Mouse (Mus musculus) ES-CJ7 (cell line): ENCODE data around the gene Il34.

Experiments
- DNase-seq: peaks from one replicate; pipeline ENCODE4 v3.0.0; 2011; ENCODE audit warnings: low read depth, low spot score

Il34 gene

DNA sequence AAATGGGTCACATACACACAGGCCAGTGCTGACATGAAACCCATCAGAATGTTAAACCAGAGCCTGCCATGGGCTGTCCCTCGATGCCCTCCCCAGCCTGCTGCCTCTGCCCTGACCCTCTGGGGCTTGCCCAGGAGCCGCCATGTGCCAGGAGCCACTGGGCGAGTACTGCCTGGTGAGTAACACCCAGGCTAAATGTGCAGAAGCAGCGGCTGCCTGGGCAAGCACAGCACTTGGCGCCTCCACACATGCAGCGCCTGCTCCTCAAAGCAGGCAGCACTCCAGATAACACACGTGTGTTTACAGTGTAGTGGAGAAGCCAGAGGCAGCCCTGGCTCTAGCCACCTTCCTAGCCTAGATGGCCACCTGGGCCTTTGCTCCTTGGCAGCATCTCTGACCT lies 92.7 kb downstream of the Il34 start:
- no peak for DNase-seq

DNA sequence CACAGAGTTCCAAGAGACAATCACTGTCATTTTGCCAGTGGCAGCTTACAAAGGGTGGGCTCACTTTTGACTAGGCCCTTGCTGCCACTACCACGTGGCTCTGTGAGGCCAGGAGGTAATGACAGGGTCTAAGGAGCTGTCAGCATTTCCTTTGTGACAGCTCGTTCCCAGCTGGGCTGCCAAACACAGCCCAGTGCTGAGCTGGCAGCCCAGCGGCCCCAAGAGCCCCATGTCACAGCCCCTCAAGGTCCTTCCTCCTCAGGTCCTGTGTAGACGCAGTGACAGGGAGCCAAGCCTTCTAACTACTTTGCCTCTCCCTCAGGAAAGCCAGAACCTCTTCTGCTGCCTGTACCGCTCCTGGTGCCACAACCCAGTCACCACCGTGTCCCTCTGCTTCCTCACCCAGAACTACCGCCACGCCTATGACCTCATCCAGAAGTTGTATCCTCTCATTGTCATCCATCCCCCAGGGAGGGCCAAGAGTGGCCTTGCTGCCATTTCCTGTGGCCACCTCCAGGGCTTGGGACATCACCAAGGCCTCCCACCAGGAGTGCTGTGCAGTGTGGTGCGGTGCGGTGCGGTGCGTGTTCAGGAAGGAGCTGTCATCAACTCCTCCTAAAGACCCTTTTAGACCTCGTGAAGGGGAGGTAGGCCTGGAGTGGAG lies 94.3 kb downstream of the Il34 start:
- DNase-seq: no peak

DNA sequence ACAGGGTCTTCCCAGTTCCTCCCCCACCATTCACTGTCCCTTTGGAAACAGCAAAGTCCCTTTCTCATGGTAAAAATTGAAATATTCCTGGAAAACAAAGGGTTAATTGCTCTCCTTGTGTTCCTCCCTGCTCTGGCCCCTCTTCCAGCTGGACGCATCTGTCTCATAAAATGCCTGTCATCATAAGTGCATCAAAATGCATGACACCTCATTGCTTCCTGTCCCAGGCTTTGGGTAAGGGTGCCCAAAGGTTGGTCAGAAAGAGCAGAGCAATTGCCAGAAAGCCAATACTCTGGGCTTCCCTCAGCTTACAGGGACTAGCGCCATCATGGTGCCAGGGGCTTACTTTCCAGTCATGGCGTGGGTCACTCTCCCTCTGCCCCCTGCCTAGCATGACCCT lies 95.1 kb downstream of the Il34 start:
- DNase-seq: no peak

DNA sequence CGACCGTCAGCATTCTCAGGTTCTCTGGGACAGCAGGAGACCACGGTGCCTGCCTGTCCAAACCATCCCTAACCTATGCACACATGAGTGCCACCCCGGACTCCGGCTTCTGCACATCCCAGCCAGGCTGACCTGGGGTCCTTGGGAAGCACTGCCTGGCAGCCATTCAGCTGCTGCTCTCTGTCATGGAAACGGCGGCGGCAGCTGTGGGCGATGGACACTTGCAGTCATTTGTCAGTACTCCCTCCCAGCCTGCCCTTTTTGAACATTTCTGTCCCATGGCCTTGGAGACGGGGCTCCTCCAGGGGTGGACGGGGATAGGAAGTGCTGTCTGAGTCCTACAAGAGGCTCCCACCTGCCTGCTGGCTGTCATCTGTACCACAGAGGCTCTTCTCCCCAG lies 97.3 kb downstream of the Il34 start:
- DNase-seq: no peak

DNA sequence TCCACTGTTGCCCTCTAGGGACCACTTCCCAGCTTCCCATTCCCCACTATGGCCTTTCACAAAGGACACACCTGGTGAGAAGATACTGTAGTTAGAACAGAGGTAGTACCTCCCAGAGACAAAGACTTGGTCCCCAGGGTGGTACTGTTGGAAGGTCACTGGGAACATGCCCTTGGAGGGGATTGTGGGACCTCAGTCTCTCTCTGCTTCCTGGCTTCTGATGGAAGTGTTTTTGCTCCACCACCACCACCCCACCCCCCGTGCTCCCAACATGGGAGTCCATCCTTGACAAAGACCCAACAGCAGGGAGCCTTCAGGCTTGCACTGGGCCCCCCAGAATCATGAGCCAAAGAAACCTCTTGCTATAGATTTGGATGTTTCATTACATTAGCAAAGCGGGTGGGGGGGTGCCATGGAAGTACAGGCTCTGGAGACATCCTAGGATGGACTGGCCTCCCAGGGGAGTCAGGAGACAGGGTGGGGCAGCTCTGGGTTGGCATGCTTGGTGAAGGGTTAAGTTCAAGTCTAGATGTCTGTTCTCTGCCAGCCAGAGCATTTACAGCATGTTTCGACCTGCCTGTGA lies 99.3 kb downstream of the Il34 start:
- no peak for DNase-seq

- DNase-seq: no peak
Observed at GRCm38 (mm10) chr8:110705391-110706287, 100.1 kb downstream of the Il34 start.

DNA sequence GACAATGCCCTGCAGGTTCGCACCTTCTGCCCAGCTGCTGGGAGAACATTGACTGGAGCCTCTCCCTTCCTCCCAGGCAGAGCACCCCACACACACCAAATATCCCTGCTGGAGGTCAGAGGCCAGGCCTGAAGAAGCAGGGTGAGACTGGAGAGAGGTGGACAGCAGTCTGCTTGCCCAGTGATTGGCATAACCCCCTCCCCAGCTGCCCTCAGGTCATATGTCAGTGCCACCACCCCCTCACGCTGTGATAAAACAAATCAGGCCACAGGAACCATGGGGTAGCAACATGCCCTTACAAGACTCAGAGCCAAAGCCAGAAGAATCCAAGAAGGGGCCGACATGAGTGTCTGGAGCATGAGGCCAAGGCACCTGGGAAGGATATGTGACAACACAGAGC lies 101.6 kb downstream of the Il34 start:
- no peak for DNase-seq

DNA sequence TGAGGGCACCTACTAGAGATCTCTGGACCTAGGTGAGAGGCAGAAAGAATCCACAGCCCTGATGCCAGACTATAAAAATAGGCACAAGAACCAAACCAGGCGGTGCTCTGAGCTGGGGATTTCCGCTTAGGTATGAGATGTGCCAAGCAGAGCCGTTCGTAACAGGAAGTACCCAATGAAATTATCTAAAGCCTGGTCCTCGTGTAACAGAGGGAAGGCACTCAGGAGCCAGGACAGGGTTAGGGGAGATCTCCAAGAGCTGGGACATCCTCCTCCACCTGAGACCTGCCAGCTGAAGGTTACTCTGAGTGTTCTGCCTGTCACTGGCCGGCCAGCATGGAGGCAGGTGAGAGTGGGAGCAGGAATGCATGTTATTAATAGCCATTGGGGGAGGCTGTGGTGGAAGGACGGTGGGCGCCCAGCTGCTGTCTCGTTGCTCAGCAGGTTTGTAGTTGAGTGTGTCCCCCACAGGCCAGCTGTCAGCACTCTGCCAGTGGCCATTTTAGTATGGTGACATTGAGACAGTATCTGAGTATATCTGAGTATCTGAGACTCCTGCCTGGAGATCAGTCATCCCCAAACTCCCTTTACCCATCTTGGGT lies 102.2 kb downstream of the Il34 start:
- no peak for DNase-seq

GRCm38 (mm10) chr8:110702636-110703459 lies 102.9 kb downstream of the Il34 start:
- no peak for DNase-seq

GRCm38 (mm10) chr8:110700561-110700960 lies 105.2 kb downstream of the Il34 start:
- DNase-seq: no peak

DNA sequence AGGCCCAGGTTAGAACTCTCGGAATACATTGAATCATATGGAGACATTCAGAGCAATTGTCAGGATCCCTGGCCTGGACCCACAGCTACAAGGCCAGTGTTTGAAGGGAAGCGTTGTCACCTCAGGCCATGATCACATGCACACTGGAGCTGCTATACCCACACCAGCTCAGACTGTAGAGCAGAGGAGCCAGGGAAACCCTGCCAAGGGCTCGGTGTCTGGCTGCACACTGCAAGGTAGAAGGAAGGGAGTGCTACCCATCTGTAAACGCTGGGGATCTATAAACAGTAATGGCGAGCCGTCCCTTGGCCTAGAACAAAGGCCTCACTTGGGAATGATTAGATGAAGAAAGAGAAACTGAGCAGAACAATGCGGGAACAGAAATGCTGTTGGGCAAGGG lies 106.2 kb downstream of the Il34 start:
- no peak for DNase-seq

- no peak for DNase-seq
Observed at GRCm38 (mm10) chr8:110698098-110698497, 107.6 kb downstream of the Il34 start.

DNA sequence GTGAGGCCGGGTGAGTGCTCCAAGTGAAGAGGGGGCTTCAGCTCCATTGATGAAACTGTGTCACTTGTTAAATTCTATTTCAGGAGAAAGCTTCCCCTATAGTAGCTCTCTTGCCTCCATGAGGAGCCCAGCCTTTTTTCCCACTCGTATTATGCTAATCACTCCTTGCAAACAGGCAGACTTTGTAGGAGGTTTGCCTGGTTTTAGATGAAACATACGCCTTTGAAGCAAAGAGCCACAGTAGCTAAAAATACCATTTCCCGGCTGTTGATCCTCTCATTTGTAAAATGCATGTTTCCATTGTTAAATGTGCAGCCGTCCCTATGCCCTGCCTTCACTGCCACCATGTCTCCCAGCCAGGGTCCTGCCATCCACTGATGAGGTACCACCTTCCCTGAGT lies 108.2 kb downstream of the Il34 start:
- DNase-seq: no peak

DNA sequence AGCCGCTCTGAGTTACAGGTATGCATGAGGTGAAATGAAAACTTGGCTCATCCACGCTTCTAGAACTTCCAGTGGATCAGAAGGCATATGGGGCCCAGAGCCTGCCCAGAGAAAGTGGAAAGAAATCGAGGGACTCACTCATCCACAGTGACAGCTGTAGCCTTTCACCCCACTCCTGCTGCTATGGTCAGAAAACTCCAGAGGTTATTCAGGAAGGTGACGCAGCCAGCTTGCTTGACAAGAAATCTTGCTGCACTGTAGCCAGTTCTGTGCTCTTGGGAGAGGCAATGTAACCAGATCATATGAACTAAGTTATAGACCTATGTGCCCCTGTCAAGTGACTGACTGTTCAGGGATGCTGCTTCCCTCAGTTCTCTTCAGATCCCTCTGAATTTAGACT lies 109.7 kb downstream of the Il34 start:
- DNase-seq: no peak

- DNase-seq: no peak
Observed at GRCm38 (mm10) chr8:110695431-110695830, 110.3 kb downstream of the Il34 start.

DNA sequence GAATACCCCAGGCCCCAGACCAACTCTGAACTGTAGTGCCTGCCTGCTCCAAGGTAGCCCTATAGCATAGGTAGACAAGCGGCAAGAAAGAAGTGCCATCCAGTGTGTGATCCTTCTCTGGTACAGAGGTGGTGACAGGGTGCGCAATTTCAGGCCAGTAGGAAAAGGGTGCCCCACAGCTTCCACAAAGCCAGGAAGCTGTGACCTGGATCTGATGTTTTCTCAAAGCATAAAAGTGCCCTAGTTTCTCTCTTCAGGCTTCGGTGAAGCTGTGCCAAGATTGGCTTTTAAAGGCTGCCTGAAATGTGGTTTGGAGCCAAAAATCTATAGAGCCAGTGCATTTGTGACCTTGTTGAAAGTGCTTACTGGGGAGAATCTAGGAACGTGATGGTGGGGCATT lies 110.9 kb downstream of the Il34 start:
- DNase-seq: no peak

DNA sequence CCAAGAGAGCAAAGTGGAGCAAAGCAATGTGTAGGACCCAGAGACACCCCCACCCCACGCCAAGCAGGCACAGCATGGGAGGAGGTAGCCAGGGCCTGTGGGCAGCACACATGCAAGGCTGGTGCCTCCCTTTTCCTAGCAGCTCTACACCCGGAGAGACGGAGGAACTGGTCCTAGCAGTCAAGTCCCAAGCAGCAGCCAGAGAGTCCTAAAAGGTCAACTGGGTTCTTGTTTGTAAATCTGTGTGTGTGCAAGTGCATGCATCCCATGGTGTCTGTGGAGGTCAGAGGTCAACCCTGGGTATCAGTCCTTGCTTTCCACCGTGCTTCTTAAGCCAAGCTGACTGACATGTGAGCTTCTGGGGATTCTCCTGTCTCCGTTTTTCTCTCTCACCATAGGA lies 111.5 kb downstream of the Il34 start:
- DNase-seq: no peak
